Mouse (Mus musculus) stomach, embryonic 16.5 days (tissue): ENCODE results near the gene Six6. TPM values are rescaled to one million over a fixed set of nuclear protein-coding genes. Genes with fewer than 3 reads are reported as not detected.

Source experiments
- ATAC-seq: fragments of 200-750 bp; cut with Nextera tagmentation; 2 replicates; pipeline ENCODE4 v1.8.0; 2017; ENCODE audit warnings: moderate number of reproducible peaks, moderate TSS enrichment; ENCODE audit not compliant: insufficient read depth, low FRiP score
- H3K27ac ChIP-seq: fragments of 300-500 bp; sonication (generic); 2 replicates; pipeline ENCODE4 v1.5.1; 2014; ENCODE audit warnings: low read length
- H3K27me3 ChIP-seq: fragments of 300-500 bp; sonication (generic); 2 replicates; pipeline ENCODE4 v1.6.1; 2014; ENCODE audit warnings: low read length, control low read depth, mixed read lengths; ENCODE audit not compliant: control insufficient read depth, insufficient read depth
- H3K36me3 ChIP-seq: fragments of 300-500 bp; sonication (generic); 2 replicates; pipeline ENCODE4 v1.6.1; 2014; ENCODE audit warnings: low read length; ENCODE audit not compliant: control insufficient read depth, insufficient read depth
- H3K4me1 ChIP-seq: fragments of 300-500 bp; sonication (generic); 2 replicates; pipeline ENCODE4 v1.6.1; 2014; ENCODE audit warnings: low read length, control low read depth, mixed read lengths; ENCODE audit not compliant: control insufficient read depth, insufficient read depth
- H3K4me2 ChIP-seq: fragments of 300-500 bp; sonication (generic); 2 replicates; pipeline ENCODE4 v1.6.1; 2014; ENCODE audit warnings: low read depth, low read length, mixed read lengths
- H3K4me3 ChIP-seq: fragments of 300-500 bp; sonication (generic); replicated peaks from 2 replicates; pipeline ENCODE4 v1.5.1; 2014; ENCODE audit warnings: mild to moderate bottlenecking, low read length
- H3K9ac ChIP-seq: fragments of 300-500 bp; sonication (generic); 2 replicates; pipeline ENCODE4 v1.6.1; 2014; ENCODE audit warnings: low read length
- H3K9me3 ChIP-seq: fragments of 300-500 bp; sonication (generic); replicated peaks from 2 replicates; pipeline ENCODE4 v1.6.1; 2016; ENCODE audit warnings: low read length, control low read depth; ENCODE audit not compliant: control insufficient read depth
- WGBS: fragments of 180-500 bp; shearing (Covaris S2); extraction: QIAGEN DNeasy Blood & Tissue Kit; methylation state at CpG from one replicate; pipeline ENCODE4 v1.1.7; 2014; 5-methylcytosine and 5-hydroxymethylcytosine counted together
- polyA plus RNA-seq: library from polyadenylated mRNA; unstranded; fragments of >200 nt; fragmentation: Nextera tagmentation; extraction: Ambion mirVana; gene quantifications from 2 replicates; pipeline ENCODE4 v1.2.1, GENCODE M21; 2015

Six6 gene
- polyA plus RNA-seq, 1 experiment from 2014 or later = not detected

- H3K27ac ChIP-seq = no peak overlapping the region
- peaks cover 4% of the 10 kb centered on the region; the same call in 1 of the 2 replicates for H3K4me1 ChIP-seq
- H3K9me3 ChIP-seq = no peaks in the 10 kb centered on the region
- no peak for ATAC-seq
- H3K9ac ChIP-seq = peak overlapping the region; percentile 33; the same call in 1 of the 2 replicates
- no peaks in the 10 kb centered on the region for H3K36me3 ChIP-seq
- H3K4me3 ChIP-seq = peak overlapping the region; percentile 32
- peaks cover 3% of the 10 kb centered on the region; the same call in 1 of the 2 replicates for H3K27me3 ChIP-seq
- peak overlapping the region; percentile 54 for H3K4me2 ChIP-seq
- 9% methylated on average over 7 of the region's 7 CpGs for WGBS
These were observed 36.5 kb downstream of the Six6 start for GRCm38 (mm10) chr12:72976172-72976571.

GRCm38 (mm10) chr12:72976718-72977117 lies 37.0 kb downstream of the Six6 start:
- peak overlapping the region; percentile 33; the same call in 1 of the 2 replicates for H3K9ac ChIP-seq
- H3K4me2 ChIP-seq = peak overlapping the region; percentile 54
- no peaks in the 10 kb centered on the region for H3K27me3 ChIP-seq
- peak overlapping the region; percentile 32 for H3K4me3 ChIP-seq
- no peak overlapping the region for H3K27ac ChIP-seq
- H3K4me1 ChIP-seq = peaks cover 4% of the 10 kb centered on the region; the same call in 1 of the 2 replicates
- no peaks in the 10 kb centered on the region for H3K9me3 ChIP-seq
- peak; percentile 53; the same call in 1 of the 2 replicates for ATAC-seq
- H3K36me3 ChIP-seq = no peaks in the 10 kb centered on the region
- 3% methylated on average over 12 of the region's 12 CpGs for WGBS

- 66% methylated on average over 3 of the region's 3 CpGs for WGBS
- Histone ChIP-seq H3K27me3 (no peaks in the 10 kb centered on the region), H3K9me3 (no peaks in the 10 kb centered on the region), H3K4me2 (no peak overlapping the region), H3K4me3 (no peak overlapping the region), H3K27ac (no peak overlapping the region), H3K4me1 (peaks cover 4% of the 10 kb centered on the region; the same call in 1 of the 2 replicates), H3K9ac (no peak overlapping the region), H3K36me3 (no peaks in the 10 kb centered on the region)
- ATAC-seq = no peak
These were observed 38.2 kb downstream of the Six6 start for GRCm38 (mm10) chr12:72977851-72978250.

- Histone ChIP-seq H3K4me3 (no peak overlapping the region), H3K9ac (no peak overlapping the region), H3K27ac (no peak overlapping the region), H3K4me2 (no peak overlapping the region), H3K36me3 (no peaks in the 10 kb centered on the region), H3K4me1 (peaks cover 4% of the 10 kb centered on the region; the same call in 1 of the 2 replicates), H3K27me3 (no peaks in the 10 kb centered on the region), H3K9me3 (no peaks in the 10 kb centered on the region)
- no peak for ATAC-seq
- WGBS = 55% methylated on average over 5 of the region's 5 CpGs
These were observed 39.5 kb downstream of the Six6 start for GRCm38 (mm10) chr12:72979236-72979635.

GRCm38 (mm10) chr12:72982616-72983015 lies 42.9 kb downstream of the Six6 start:
- Histone ChIP-seq H3K4me3 (no peak overlapping the region), H3K36me3 (no peaks in the 10 kb centered on the region), H3K9ac (no peak overlapping the region), H3K9me3 (no peaks in the 10 kb centered on the region), H3K4me1 (no peaks in the 10 kb centered on the region), H3K27me3 (no peaks in the 10 kb centered on the region), H3K27ac (peak overlapping the region; percentile 33; the same call in 1 of the 2 replicates), H3K4me2 (no peak overlapping the region)
- WGBS = 78% methylated on average over 10 of the region's 10 CpGs
- no peak for ATAC-seq

- H3K9me3 ChIP-seq = no peaks in the 10 kb centered on the region
- H3K9ac ChIP-seq = no peak overlapping the region
- no peaks in the 10 kb centered on the region for H3K36me3 ChIP-seq
- 56% methylated on average over 8 of the region's 8 CpGs for WGBS
- H3K4me2 ChIP-seq = no peak overlapping the region
- ATAC-seq = peak; percentile 64; the same call in 1 of the 2 replicates
- H3K4me1 ChIP-seq = no peaks in the 10 kb centered on the region
- no peak overlapping the region for H3K4me3 ChIP-seq
- H3K27me3 ChIP-seq = no peaks in the 10 kb centered on the region
- H3K27ac ChIP-seq = peak overlapping the region; percentile 55
These were observed 43.6 kb downstream of the Six6 start for GRCm38 (mm10) chr12:72983071-72983857.

Other genes starting within 250 kb of the Six6 start
- 22.9 and 23.4 TPM in 2 replicates for gene Ppm1a, start 182.4 kb upstream of the Six6 start, polyA plus RNA-seq
- gene 4930447C04Rik, start 882 bp downstream of the Six6 start, polyA plus RNA-seq = 1.6 and 1.7 TPM in 2 replicates
- 0.06 and 1.9 TPM in 2 replicates for gene Six1, start 114.0 kb downstream of the Six6 start, polyA plus RNA-seq
- gene Six4, start 173.6 kb downstream of the Six6 start, polyA plus RNA-seq = 0.56 and 0.71 TPM in 2 replicates
- 24.4 and 25.9 TPM in 2 replicates for gene Mnat1, start 183.8 kb downstream of the Six6 start, polyA plus RNA-seq